Mouse (Mus musculus): ENCODE results near the gene Adh1.

The Adh1 gene

DNA sequence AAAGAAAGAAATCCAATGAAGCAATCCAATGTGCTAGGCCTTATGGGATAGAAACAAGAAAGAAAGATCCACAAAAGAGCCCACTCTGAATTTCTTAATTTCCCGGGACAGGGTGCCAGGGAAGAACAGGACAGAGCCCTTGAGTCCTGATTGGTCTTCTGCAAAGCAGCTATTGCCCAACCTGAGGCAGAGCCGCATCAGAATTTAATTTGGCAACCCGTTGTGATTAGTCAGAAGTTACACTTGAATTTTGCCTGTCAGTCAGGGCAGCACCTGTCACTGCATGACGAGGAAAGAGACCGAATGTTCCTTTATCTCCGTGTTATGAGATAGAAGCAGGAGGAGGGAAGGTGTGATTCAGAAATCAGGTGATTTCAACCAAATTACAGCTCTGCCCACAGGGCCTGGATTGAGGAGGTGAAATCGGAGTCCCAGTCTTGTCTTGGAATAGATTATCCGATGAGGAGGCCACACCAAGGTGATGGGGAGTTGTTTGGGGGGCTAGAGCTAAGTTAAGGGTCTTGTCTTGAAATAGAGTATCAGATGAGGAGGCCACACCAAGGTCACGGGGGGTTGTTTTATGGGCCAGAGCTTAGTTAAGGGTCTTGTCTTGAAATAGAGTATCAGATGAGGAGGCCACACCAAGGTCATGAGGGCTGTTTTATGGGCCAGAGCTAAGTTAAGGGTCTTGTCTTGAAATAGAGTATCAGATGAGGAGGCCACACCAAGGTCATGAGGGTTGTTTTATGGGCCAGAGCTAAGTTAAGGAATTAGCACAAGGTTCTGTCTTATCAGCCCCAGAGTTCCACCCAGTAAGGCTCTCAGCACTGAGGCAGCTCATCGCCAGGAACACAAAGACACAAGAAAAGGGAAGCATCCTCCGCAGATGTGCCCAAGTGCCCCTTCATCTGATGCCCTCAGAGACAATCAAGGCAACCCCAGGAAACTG is at the start of gene Adh1:
Gene Adh1 (plus strand): TSS at position 271 of the 949 bp plus-strand sequence.
- no peak for DNase-seq (ENCODE audit: low read depth)

DNA sequence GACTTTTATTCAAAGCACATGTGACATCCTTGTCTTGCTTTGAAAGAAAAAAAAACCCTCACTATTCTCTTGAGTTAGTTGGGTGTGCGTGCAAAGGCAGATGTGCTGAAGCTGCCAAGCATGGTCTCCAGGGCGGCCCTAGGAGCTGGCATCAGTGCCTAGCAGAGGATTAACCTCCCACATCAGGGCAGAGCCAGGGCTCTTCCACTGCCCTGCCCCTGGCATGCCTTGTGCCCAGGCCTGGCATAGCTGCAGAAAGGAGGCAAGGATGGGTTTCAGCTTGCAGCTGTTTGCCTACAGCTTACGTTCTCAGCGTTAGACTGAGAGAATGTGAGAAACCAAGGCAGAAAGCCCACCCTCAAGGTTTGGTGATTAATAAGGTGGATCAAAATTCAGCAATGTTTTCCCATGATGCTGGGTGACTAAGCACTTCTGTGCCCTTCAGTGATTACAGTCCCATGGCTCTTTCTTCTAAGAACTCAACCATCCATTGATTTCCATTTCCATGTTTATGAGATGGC is 48.3 kb upstream of the Adh1 start:
- DNase-seq (ENCODE audit: low read depth), result no peak

DNA sequence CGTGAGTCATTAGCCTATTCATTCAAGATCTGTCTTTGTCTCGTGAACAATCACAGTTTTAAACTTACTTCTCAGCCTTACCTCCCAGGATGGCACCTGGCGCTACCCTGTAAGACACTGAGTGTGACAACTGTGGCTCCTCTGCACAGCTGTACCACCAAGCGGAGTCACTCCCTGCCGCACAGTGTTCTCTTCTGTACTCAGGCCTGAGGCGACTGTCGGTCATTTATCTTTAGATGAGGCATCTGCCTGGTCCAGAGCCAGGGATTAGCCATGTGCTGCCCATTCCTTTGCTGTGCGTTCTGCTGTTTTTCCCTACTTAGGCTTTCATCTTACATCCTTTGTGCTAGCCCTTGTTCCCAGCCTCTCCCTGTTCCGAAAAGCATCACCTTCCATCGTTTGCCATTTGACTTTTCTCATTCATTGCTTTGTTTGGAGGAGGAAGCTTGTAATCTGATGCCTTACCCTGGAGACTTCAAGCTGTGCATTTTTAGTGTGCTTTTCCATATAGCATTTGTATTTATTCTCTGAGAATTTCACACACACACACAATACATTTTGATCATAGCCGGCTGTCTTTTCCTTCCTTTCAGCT is 45.3 kb upstream of the Adh1 start:
- DNase-seq (ENCODE audit: low read depth), result no peak

DNA sequence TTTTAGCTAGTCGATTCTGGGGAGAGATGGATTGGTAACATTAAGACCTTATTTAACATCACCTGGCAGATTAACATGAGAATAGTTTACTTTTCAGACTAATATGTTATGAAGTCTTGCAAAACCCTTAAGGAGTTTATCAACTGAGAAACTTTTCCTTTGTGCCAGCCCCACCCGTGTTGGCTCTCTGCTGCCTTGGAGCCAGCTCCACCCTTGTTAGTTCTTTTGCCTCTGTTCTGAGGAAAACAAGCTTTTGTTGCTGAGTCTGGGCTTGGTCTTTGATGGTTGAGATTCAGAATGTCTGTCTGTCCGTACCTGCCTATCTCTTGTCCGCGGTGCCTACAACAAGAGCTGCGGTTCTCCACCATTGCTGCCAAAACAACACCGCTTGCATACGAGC is 44.7 kb upstream of the Adh1 start:
- DNase-seq (ENCODE audit: low read depth), result no peak

DNA sequence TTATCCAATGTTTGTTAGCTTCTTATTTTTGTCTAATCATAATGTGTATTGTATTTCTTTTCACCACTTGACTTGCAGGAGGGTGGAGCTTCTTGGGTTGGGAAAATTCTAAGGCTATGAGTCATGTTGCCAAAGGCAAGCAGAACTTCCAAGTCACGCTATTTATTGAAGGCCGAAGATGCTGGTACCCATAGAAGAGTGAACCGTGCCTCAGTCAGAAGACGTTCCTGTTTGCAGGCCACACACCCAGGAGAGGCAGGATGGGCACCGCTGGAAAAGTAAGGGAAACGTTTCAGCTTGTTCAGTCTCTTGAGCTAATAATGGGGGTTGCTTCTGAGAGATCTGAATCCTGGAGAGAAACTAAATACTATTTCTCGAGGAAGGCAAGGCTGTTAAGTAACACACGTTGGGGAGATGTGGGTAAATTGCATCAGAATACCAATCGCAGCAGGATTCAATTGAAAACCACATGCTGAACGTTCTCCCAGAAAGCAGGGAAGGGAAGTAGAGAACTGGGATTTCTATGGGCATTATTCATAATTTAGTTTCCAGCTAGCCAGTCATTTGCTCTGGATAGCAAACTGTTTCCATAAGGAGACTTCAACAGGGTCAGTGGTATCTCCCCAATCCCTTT is 43.0 kb upstream of the Adh1 start, which contains the start of gene Adh7:
Gene Adh7 (plus strand): TSS at position 130 of the 634 bp plus-strand sequence.
- peak; percentile 78 for DNase-seq (ENCODE audit: low read depth)

DNA sequence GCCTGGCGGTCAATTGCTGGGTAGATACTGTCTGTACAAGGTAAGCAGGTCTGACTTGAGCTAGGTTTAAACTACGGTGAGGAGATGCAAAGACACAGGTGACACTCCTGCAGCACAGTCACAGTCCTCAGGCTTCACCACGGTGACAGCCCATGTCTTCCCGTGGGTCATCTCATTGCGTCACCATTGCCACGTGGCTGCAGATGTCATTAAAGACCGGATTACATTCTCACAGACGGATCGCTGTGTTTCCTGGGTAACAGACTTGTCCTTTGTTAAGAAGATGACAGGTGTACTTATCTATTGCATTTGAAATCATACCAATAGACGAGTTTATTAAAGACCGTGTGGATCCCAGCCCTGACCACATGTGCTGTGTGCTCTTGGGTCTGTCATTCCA is 39.7 kb upstream of the Adh1 start:
- no peak for DNase-seq (ENCODE audit: low read depth)

DNA sequence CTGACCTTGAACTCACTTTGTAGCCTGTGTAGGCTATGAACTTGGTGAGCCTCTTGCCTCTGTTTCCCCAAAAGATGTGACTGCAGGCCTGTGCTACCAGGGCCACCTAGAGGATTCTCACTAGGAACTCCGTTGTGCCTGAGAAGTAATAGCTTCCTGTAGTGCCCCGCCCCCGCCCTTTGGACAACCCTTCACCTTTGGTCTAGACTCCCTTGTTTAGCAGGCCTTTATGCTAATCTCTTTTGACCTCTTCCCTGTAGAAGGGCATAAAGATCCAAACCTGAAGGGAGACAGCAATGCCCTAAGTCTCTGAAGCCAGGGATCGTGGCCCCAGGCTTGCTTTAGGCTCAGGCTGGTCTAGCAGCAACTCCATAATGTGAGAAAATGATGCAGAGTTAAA is 38.3 kb upstream of the Adh1 start:
- no peak for DNase-seq (ENCODE audit: low read depth)

DNA sequence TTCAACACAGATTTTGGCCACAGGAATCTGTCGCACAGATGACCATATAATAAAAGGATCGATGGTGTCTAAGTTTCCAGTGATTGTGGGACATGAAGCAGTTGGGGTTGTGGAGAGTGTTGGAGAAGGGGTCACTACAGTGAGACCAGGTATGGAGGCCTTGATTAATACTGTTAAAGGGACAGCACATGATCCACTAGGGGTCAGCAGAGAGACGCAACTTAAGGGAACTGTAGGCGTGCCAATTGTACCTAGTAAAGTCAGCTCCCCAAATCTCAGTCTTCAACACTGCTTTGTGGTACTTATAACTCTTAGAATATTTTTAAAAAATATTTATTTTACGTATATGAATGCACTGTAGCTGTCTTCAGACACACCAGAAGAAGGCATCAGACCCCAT is 37.8 kb upstream of the Adh1 start:
- no peak for DNase-seq (ENCODE audit: low read depth)

DNA sequence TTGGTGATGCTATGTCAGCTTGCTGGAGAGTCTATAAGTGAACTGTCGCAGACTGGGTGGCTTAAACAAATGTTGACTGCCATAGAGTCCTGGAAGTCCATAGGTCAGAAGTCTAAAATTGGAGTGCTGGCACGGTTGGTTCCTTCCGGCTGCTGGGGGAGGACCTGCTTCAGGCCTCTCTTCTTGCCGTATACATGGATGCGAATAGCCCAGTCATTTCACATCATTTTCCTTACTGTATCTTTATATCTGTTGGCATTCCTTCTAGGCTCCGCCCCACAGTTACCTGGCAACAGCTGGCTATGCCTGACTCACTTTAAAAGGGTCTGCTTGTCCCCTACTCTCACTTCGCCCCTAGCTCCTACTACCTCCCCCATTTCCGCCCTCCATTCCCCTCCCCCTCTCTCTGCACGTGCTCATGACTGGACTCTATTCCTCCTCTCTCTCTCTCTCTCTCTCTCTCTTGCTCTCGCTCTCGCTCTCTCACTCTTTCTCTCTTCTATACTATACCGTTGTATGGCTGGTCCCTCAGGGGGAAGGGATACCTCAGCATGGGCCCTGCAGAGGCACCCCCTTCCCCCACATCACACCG is 36.3 kb upstream of the Adh1 start:
- no peak for DNase-seq (ENCODE audit: low read depth)

DNA sequence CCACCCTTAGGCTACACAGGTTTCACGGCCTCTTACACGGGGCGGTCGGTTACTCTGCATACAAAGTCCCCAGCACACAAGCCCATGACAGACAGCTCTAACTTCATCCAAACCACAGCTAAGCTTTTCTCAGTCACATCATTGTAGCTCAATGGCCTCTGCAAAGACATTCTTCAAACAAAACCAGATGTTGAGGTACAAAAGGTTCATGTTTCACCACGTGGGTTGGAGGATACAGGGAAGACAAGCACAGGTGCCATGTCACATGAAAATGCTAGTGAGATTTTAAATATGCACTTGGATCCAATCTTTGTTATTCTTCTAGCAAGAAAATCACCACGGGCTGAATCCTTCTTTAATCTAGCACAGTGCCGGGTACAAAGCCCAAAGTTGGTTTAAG is 35.5 kb upstream of the Adh1 start:
- DNase-seq (ENCODE audit: low read depth), result no peak

DNA sequence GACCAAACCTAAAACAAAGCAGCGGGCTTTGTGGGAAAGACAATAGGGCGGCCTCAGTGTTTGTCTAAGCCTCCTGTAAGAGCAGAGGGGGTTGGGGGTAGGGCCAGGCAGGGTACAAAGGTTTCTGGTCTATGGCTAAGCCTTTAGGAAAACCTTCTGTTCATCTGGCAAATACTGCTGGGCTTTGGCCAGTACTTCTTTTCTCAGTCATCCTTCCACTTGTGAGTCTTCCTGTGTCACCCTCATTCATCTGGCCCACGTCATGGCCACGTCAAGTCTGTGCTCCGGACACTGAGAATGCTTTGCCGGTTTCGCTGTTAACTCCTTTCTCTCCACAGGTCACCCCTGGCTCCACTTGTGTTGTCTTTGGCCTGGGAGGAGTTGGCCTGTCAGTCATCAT is 34.9 kb upstream of the Adh1 start:
- no peak for DNase-seq (ENCODE audit: low read depth)

DNA sequence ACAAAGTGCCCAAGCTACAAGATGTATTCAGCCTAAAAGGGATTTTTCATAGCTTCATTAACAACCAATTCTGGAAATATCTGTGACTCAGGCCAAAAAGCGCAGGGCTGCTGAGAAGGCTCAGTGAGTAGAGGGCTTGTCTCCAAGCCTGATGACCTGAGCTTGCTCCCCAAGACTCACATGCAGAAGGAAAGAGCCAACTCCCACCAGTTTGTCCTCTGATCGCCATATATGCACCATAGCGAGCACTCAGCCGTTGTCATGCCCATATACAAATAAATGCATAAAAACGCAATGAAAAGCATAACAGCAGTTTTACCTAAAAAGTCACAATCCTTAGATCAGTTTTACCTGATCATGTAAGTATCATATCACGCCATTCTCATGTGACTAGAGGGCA is 34.3 kb upstream of the Adh1 start:
- no peak for DNase-seq (ENCODE audit: low read depth)

DNA sequence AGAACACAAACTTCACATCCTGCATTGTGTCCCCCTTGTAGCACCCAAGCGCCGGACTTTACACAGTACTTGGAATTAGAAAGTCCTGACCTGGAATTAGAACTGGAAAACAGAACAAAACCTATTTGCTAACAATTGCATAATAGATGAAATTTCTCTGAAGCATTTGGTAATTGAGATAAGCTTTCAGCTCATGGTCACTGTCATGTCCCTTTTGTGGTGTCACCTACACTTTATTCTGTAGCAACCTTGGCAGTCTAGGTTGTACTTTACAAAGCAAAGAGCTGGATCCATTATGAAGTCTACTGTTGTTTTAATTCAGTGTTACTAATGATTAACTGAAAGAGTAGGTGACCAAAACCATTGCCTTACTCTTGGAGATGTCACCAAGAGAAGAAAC is 33.7 kb upstream of the Adh1 start:
- DNase-seq (ENCODE audit: low read depth), result no peak

DNA sequence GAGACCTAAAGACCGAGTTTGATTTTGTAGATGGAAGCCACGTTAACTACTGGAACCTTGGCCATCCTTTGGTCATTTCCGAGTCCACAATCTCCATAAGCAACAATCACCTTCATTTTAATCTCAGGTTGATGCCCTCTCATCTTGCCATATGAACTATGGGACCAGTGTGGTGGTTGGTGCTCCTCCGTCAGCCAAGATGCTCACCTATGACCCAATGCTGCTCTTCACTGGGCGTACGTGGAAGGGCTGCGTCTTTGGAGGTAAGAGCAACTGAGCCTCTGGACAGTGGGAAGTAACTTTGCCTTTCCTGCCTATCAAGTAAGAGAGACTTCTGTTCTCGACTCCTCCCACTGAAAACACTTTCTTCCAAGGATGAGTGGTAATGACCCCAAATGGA is 33.0 kb upstream of the Adh1 start:
- no peak for DNase-seq (ENCODE audit: low read depth)

DNA sequence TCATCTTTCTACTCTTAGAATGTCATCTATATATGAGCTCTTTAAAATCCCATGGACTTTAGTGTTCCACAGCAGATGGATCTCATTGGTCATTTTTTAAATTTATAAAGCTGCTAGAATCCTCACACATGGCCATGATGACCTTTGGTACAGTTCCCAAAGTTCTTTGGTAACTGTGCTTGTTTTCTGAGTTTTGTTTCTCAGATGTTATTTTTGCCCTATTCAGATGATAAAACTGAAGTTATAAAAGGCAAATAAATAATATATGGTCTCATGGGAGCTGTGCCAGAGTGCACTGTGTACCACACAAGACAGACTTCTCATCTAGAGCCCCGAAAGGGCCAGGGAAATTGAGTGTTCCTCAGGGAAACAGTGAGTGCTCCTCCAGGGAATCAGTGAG is 31.3 kb upstream of the Adh1 start:
- no peak for DNase-seq (ENCODE audit: low read depth)

DNA sequence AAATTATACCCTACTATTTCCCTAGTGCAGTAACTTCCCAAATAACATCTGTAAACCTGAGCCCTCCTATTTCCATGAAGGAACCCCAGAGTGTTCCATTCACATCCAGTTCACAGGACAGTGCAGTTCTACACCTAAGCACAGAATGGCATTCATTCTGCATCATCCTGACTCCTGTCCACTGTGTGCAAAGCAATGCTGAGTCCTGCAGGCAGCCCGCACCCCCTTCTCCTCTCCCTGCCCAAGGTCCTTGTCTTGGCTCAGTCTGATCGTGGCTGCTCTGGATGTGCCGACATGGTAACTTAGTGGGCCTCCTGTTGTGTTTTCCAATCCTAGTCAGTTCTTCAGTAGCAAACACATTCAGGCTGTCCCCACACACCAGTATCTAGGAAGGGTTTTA is 30.5 kb upstream of the Adh1 start:
- DNase-seq (ENCODE audit: low read depth), result no peak

DNA sequence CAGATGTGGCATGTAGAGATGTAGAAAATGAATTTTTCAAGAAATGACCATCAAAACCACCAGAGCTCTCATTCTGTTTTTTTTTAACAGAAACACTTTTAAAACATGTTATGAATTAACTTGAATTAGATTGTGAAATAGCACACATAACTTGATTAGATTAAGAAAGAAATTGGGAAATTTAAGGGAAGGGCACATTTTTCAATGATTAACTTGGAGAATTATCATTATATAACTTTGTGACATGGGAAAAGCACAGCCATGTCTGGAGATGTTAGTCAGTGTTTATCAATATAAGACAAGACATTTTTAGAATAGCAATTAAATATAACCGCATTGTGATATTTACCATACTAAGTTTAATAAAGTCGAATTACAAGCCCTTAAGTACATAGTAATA is 29.3 kb upstream of the Adh1 start:
- no peak for DNase-seq (ENCODE audit: low read depth)

DNA sequence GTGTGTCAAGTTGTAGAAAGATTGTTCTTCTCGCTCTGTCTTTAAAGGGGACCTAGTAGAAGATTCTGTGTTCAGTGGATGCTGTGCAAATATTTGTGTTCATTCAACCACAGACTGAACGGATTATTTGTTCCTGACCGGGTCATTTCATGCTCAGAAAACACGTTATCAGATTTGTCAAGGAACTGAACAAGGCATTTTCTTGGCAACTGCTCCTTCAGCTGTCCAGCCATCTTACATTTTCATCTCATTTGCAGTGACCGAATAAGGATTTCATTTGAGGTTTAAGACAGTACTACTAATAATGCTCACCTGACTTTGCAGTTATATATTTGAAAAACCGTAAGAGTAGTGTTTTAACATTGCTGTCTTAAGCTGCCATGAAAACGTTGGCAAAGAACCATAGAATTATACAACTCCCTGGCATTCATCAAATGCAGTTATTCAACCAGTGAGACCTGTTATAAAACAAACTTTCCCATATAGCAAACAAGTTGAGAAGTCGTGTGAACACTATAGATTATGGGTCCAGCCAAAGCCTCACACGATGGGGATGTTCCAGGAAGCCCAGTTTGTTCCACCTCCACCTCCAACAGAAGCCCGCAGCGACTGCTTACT is 24.1 kb upstream of the Adh1 start:
- DNase-seq (ENCODE audit: low read depth), result no peak

DNA sequence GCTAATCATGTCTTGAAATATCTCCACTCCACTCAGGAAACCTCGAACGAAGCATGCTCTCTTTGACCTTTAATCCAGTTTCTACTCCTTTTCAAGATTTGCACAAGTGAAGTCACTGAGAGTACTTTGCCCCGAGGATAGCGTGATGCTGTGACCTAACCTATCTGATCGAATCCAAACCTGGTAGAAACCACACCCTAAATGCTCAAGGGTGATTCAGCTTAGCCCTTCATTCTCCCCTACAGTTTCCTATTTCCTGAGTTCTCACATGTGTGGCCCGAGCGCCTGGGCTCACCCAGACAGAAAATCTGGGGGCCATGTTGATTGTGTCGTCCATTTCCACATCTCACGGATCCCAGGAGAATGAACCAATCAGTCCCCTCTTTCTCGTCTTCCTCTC is 22.7 kb upstream of the Adh1 start:
- DNase-seq (ENCODE audit: low read depth), result no peak

DNA sequence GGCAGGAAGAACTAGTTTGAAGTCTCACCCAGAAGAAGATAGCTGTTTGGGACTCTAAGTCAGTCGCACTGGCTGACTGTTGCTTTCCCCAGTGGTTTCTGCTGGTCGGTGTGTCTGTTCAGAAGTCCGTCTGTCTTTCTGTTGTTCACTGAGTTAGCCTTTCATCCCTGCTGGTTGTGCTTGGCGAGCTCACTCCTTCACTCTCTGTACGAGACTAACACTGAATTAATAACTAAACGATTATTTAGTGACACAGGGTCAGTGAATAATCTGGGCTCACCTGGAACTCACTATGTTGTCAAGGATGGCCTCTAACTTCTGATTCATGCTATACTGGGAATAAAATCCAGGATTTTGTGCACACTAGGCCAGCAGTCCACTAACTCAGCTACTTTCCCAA is 21.3 kb upstream of the Adh1 start:
- DNase-seq (ENCODE audit: low read depth), result no peak

DNA sequence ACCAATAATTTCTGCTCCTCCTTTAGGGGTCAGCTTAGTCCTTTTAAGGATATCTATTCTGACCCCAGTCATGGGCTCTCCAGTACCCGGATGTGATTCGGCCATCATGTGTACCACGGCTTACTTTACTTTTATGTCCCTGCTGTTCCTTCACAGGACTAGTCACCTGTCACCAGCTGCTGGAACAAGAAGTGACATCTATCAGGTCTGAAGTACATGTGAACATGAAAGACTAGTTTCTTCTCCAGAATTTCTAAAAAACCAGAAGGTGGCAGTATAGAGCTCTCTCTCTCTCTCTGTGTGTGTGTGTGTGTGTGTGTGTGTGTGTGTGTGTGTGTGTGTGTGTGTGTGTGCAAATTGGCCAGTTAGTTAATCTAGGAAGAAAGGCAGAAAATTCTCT is 20.4 kb upstream of the Adh1 start:
- no peak for DNase-seq (ENCODE audit: low read depth)

DNA sequence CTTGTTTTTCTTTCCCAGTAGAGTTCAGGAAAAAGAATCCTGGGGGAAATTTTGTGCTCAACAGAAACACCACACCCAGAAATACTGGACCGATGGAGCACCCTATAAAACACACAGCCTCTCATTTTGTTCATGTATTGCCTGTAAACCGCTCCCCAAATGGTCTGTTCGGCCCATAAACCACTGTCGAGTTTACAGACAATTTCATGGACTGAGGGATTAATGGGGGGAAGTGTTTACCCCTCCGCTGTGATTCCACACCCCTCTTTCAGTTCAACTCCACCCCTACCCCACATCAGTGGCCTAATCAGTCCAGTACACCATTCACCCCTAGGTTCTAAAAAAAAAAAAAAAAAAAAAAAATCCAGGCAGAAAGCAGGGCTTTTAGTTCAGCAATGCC is 19.8 kb upstream of the Adh1 start:
- DNase-seq (ENCODE audit: low read depth), result no peak

All from fibroblast of lung, adult 2 months (primary cell).